Mouse (Mus musculus) thymus, adult 2 months (tissue): ENCODE results near the gene Adarb2.

Experiments used
- CTCF ChIP-seq: fragments of 200-500 bp; IDR thresholded peaks from 2 replicates; pipeline ENCODE4 v1.5.1; 2012; ENCODE audit warnings: mild to moderate bottlenecking, control low read depth, low read length, moderate library complexity, borderline replicate concordance; ENCODE audit not compliant: control insufficient read depth, poor library complexity, insufficient read depth; ENCODE audit errors: extremely low read depth
- POLR2A ChIP-seq: fragments of 200-500 bp; IDR thresholded peaks from 2 replicates; pipeline ENCODE4 v1.6.1; 2012; ENCODE audit warnings: mild to moderate bottlenecking, low read length, control low read depth, moderate library complexity; ENCODE audit not compliant: control insufficient read depth, poor library complexity, insufficient read depth; ENCODE audit errors: extremely low read depth

GRCm38 (mm10) chr13:8563161-8563560 lies 360.5 kb downstream of the Adarb2 start:
- TF ChIP-seq CTCF, result no peak
- no peak for TF ChIP-seq POLR2A
